Mouse (Mus musculus): ENCODE results near the gene Bhlhe40.

Bhlhe40 gene

DNA sequence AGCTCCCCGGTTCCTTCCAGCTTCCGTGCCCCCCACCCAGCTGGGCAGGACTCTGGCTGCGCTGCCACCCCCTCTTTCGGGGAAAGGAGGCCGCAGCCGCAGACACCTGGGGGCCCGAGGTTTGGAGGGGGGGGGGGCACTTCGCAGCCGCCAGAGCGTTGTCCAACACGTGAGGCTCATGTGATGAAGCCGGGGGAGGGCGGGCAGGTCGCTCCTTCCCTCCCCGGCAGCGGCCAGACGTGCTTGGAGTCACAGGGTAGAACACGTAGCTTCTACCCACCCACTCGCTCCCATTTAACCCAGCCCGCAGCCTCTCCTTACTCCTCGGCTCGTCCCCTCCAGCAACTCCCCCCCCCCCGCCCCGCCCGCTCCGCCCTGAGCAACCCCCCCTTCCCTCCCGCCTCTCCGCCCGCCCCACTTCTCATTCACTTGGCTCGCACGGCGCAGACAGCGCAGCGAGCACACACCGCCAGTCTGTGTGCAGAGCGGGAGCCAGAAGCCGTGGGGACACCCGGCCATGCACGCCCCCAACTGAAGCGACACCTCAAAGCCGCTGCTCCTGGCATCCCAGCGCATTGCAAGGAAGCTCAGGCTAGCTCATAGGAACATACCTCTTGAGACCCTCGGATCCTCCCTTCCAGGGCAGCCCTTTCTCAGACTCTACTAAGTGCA, at the start of gene Bhlhe40:
Gene Bhlhe40 (plus strand): TSS at position 424 of the 672 bp plus-strand sequence.
- peak; percentile 59 for DNase-seq (ENCODE audit: low spot score)

DNA sequence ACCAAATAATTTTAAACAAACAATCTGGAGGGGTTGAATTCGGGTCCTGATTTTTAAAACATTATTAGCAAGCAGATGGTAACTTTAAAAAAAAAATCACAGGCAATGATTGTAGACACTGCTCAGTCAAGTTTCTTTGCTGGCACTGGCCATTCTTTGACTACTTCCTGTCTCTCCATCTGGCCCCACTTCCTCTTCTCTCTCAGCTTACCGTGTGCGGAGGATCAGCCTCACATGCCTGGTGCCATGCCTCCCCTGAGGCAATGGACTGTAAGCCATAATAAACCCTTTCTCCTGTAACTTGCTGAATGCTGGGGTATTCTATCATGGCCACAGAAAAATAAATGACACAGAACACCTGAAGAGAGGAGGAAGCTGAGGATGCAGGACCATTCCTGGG, 48.8 kb upstream of the Bhlhe40 start:
- no peak for DNase-seq (ENCODE audit: low spot score)

DNA sequence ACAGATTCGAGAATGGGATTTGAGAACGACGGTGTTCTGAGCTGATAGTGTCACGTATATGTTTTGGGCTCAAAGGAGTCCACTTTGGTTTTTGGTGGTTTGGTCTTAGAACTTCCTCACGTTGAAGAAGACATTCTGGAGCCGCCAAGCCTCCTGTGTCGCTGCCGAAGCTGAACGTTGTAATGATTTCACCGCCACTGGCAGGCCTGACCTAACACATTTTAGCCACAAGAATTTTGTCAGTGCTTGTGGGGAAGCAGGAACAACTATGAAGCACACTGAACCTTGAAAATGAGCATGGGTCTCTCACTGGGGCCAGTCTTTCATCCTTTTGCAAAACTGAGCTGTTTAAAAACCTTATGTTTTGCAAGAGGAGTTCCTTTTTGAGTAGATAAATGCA, 42.4 kb upstream of the Bhlhe40 start:
- DNase-seq (ENCODE audit: low spot score), result no peak

DNA sequence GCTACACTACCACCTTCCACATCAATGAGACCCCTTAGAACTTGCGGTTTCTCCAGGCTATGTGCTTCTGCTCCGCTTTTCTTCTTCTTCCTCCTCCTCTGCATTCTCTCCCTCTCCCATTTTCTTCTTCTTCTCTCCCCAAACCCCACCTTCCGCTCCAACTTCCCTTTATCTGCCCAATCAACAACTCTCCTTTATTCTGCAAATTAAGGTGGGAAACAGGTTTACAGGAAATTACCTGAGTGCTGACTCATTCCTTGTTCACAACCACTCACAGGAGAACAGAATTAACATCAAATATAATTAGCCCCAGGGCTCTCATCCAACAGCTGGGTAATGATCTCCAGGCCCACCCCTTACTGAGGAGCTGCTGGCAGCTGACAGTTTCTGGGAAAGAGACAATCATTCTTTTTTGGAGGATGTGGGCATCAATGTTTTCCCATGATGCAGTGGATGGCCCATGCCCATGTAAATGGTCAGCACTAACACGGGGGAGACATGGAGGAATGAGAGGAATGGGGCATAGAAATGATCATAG, 37.3 kb upstream of the Bhlhe40 start:
- DNase-seq (ENCODE audit: low spot score), result no peak

DNA sequence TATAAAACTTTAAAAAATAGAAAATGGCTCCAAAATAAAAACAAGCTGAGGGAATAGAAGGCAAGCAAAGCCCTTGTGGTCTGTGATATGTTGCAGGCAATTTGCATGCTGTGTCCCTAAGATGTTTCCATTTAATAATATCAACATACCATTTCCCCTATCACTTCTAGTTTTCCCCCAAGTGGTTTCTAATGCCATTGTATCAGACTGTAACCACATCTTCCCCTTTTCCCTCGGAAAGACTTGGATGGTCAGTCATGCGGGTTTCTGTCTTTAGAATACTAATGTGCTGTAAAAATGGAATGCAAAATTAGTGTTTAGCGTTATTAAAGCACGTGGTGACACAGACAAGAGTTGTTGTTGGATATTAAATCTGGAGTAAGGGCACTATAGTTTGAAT, 35.5 kb upstream of the Bhlhe40 start:
- DNase-seq (ENCODE audit: low spot score), result no peak

DNA sequence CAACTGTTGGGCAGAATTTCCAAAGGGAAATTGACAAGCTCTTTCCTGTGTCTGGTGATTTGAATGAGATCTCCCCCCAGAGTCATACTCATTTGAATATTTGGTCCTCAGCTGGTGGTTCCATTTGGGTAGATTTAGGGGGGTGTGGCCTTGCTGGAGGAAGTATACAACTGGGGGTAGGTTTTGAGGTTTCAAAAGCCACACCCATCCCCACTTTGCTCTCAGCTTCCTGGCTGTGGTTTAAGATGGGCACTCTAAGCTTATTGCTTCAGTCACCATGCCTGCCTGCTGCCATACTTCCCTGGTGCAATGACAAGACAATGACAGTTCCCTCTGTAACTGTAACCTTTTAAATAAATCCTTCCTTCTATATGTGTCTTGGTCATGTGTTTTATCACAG, 29.7 kb upstream of the Bhlhe40 start:
- DNase-seq (ENCODE audit: low spot score), result no peak

DNA sequence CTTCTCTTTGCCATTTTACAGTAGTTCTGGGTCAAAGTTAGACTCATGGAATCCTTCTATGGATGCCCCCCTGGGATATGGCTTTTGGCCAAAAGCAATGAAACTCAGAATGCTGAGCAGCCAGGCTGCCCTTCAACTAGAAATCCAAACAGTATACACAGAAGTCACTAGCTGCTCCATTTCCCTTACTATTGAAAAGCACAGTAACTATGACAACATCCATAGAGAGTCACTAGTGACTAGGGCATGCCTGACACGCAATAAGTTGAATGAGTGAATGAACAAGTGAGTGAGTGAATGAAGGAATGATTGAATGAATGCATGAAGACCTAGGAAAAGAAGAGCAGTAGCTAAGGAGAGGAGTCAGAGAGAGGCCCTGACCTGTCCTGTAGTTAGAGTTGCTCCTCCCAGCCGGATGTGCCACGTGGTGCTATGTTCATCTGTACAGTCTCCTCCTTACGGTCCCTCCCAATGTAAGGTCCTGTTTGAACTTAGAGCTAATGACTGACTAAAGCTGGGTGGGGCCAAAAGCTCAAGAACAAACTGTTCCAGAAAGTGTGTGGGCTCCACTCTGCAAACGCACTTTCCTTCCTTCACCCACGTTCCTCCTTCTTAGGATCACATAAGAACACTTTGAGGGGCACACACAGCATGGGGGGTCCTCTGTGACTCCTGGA, 22.1 kb upstream of the Bhlhe40 start:
- DNase-seq (ENCODE audit: low spot score), result no peak

DNA sequence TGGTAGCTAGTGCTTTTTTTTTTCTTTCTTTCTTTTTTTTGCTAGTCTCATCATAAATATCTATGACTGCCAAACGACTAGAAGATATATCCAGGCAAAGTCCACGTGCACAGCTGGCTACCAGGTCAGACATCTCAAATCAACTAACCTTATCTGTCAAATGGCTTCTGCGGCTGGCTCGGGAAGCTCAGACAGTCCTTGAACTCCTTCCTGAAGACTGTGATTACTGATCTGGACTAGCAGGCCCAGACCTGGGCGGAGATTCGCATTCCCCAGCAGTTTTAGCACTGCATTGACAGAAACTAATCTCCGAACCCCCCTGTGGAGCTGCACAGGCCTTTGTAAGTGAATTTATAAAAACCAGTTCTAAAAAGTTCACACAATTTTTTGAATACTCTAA, 18.4 kb upstream of the Bhlhe40 start:
- DNase-seq (ENCODE audit: low spot score), result no peak

DNA sequence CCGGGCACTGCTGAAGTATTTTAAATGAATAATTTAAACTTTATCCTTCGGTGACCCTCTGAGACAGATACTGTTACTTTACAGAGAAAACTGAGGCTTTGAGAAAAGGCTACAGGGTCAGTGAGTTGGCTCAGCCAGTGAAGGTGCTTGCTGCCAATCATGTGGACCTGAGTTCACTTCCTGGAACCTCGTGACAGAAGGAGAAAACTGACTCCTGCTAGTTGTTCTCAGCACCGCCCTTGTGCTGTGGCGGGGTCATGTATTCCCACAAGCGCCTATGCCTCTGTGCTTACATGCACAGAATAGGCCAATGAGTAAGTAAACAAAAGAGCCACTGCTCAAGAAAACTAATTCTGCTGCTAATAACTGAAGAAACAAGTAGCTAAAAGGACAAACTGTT, 17.4 kb upstream of the Bhlhe40 start:
- DNase-seq (ENCODE audit: low spot score), result no peak

DNA sequence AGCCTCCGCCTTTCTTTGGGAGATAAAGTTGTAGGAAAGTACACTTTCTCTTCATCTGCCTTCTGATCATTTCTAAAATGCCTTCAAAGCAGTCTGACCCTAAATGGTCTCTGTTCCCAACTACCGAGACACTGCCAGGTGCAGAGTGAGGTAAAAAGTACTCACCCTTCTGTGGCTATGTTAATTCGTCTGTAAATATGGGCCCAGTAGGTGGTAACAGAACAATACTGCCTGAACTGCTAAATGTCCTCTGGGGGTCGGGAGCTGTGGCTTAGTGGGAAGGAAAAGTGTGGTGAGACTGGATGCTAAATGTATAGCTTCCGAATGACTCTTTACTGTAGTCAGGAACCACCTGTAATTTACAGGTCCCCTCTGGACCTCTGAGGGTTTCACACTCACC, 16.1 kb upstream of the Bhlhe40 start:
- DNase-seq (ENCODE audit: low spot score), result no peak

DNA sequence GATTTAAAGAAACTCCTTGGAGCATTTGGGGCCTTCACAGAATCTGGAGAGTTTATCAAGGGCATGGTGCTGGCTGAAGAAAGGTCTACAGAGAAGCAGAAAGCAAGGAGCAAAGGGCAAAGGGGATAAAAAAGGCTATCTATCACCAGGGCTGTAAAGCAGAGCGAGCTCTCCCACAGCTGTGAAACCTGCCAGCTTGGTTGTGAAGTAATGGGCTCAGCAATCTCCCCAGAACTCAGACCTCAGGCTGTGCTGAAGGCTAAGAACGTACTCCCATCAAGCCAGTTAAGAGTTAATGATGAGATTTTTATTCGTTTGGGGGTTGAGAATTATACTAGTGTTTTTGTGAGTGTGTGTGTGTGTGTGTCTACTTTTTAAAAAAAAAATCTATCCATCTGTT, 13.3 kb upstream of the Bhlhe40 start:
- DNase-seq (ENCODE audit: low spot score), result no peak

DNA sequence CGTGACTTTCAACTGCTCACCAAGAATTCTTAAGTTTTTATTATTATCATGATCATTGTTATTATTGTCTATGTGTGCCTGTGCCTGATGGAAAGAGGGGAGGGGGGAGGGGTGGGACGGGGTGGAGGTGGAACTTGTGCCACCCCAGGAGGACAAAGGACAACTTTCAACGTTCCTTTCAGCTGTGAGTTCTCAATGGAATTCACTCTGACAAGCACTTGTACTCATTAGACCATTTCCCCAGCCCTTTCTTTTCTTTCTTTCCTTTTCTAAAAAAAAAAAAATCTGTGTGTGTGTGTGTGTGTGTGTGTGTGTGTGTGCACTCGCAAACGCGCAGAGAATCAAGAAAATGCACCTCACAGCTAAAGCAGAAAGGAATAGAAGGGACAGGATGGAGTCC, 12.4 kb upstream of the Bhlhe40 start:
- no peak for DNase-seq (ENCODE audit: low spot score)

DNA sequence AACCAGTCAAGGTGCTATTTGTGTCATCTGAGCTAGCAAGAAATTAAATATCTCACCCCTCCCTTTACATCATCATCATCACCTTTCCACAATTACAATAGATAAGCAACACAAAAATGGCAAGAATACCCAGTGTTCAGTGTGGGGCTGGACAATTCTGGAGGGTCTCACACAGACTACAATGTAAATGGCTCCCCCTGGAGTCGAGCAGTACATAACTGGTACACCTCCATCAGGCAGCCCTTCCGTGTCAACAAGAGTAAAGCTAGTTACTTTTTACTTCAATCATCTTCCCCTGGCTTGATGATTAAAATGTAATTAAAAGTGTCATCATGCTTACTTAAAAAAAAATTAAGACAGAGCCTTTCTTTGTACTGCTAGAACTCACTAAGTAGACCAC, 4.6 kb upstream of the Bhlhe40 start:
- no peak for DNase-seq (ENCODE audit: low spot score)

DNA sequence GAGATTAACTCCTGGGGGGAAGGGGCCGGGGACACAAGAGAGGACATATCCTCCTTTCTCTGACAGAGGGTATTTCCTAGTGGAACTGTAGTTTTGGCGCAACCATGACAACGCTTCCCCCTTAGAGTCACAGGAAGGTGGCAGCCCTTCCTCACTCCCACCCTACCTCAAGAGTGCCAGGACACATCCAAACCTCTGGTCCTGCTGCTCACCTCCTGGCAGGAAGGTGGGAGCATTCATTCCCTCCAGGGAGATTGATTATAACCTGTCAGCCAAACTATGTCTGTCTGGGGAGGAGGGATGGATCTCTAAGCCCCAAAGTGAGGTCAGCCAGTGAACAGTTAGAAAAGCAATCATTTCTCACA, 2.4 kb upstream of the Bhlhe40 start:
- no peak for DNase-seq (ENCODE audit: low spot score)

DNA sequence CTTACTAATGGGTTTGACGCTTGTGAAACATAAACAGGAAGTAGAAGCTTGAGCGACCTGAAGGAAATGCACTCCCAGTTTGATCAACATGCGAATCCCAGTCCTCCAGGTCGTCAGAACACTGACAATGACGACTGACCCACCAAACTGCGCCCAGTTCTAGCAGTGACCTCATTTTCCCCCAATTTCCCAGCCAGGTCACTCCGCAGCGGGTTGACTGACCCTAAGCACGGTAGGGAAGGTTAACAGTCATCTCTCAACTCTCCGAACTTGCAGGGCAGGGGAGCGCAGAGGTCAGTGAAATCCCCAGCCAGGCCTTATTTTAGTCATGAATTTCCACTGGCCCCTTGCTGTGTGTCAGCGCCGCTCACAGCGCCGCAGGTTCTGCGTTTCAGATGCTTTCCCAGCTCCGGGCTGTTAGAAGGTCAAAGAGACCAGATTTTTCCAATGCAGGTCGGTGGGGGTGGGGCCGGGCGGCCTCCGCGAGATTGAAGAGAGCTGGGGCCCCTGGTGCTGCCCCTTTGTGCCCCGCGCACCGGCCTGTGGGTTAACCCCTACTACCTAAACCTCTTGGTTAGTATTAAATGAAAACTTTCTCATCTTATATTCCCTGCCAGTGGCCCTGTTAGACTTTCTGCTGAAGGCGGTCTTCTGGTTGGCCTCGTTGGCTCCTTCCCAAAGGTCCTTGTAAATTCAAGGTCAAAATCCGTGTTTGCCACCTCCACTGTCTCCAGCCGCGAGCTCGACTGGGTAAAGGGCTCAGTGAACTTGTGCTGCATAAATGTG, 1.8 kb upstream of the Bhlhe40 start:
- DNase-seq (ENCODE audit: low spot score), result no peak

DNA sequence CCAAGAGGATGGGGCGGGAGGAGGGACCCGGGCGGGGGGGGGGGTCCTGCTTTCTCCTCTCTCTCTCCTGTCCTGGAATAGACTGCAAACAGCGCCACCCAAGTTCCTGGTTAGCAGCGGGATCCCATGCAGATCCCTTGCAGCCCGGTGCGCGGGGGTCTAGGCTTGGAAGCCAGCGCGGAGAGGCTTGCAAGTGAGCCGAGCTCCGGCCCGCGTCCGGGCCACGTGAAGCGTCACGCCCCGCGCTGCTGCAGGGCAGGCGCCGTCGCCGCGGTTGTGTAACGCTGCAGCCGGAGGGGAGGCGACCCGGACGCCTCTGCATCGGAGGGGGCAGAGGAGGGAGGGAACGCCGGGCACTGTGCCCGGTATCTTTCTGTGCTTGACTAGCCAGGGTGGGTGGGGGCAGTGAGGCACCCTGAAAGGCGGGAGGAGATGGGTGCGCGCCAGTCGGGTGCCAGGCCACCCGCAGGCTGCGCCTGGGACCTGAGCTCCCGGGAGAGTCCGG, 1.2 kb upstream of the Bhlhe40 start:
- DNase-seq (ENCODE audit: low spot score), result peak; percentile 79

DNA sequence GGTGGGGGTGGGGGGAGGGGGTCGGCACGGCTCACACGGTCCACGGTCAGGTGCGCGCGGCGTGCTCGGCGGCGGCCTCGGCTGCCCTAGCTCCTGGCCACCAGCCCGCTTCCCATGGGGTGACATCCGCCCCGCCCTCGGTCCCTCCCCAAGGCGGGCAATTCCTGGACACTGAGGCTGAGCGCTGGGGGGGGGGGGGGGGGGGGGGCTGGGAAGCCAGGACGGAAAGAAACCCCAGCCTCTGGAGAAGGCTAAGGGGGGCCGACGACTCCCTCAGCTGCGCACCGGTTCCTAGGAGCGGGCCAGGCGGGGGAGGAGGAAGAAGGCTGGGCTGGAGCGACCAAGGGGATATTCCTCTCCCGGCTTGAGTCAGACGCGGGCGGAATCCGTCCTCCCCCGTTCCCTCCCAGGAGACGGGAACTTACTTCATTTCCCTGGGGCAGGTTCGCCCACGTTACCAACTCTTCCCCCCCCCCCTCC, 663 bp upstream of the Bhlhe40 start:
- DNase-seq (ENCODE audit: low spot score), result peak; percentile 63

DNA sequence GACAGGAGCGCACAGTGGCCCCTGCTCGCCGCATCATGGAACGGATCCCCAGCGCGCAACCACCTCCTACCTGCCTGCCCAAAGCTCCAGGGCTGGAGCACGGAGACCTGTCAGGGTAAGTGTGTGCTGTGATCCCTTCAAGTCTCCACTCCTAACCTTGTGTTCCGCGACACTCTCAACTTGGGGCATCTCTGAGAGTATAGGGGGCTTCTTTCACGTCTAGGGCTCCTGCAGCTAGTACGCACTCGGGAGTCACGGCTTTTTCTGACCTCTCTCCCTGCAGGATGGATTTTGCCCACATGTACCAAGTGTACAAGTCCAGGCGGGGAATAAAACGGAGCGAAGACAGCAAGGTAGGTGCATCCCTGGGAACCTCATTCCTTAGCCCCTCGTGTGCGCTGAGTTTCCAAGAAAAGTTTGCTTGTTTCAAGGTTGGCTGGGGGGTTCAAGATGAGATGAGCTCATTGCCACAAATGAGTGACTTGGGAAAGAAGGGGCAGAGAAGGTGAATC, 505 bp downstream of the Bhlhe40 start:
- DNase-seq (ENCODE audit: low spot score), result no peak

DNA sequence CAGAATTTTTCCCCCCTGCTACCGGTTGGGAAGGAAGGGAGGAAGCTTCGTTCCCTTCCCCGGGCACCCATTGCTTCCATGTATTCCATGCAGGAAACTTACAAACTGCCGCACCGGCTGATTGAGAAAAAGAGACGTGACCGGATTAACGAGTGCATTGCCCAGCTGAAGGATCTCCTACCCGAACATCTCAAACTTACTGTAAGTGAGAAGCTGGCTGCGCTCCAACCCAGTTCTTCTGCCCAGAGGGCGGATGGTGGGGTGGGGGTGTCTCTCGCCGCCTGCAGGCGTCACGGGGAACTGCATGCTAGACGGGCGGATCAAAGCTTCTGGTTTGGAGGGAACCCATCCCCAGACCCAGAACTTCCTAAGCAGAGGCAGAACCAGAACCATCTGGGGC, 983 bp downstream of the Bhlhe40 start:
- DNase-seq (ENCODE audit: low spot score), result peak; percentile 84

DNA sequence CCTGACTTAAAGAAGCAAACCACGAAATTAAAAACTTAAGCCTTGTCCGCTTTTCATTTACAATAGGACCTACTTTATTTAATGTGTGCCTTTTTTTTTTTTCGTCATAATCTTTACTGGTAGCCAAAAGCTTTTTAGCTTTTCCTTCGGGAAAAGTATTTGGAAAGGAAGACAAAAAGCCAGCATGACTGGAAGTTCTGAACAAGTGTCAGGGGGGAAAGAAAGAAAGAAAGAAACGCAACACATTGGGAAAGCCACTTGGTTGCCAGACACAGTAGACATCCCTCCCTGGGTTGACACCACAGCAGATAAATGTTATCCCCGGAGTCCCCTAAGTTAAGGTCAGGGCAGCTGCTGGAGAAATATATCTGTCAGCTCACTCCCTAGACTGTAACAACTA, 1.5 kb downstream of the Bhlhe40 start:
- no peak for DNase-seq (ENCODE audit: low spot score)

DNA sequence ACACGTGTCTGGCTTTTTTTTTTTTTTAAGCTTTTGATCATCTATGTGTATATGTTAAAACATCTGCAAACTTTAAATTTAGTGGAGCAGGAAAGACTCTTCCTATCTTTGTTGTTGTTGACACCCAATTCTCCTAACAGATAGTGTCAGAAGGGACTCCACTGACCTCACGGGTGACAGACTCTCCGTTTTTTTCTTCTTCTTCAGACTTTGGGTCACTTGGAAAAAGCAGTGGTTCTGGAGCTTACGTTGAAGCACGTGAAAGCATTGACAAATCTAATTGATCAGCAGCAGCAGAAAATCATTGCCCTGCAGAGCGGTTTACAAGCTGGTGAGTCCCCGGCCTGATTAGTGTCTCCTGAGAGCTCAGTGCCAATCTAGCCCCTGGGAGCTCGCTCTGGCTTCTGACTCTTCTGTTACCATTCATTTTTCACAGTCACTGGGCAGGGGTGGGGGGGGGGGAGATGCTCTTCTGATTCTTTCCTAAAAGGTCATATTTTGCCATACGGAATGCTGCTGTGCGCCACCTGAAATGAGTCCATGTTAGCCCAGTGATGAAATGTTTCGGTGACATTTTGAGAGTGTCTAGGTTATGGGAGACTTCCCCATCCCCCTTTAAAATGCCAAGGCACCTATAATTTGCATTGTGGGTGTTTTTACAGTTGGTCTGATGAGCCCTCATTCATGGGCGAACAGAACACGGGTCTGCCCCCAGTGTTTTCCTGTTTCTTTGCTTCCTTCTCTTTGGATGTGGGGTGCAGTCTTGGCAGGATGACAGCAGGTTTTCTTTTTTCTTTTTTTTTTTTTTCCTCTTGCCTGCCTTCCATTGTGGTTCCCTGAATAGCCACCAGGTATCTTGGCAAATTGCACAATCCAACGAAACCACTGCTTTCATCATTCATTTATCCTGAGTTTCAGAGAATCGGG, 2.1 kb downstream of the Bhlhe40 start:
- DNase-seq (ENCODE audit: low spot score), result no peak

Data from retina, embryonic 14.5 days (tissue).